Mouse (Mus musculus) forebrain, postnatal 0 days (tissue): ENCODE data around the gene Tnfrsf8. TPM values are rescaled to one million over a fixed set of nuclear protein-coding genes. Genes with fewer than 3 reads are reported as not detected.

ENCODE experiments used
- ATAC-seq: fragments of 200-750 bp; cut with Nextera tagmentation; 2 replicates; pipeline ENCODE4 v1.8.0; 2017; ENCODE audit warnings: mild to moderate bottlenecking, moderate library complexity
- DNase-seq: peaks from one replicate; pipeline ENCODE4 v3.0.0-alpha.2; 2015
- H3K27ac ChIP-seq: fragments of 300-500 bp; sonication (generic); 2 replicates; pipeline ENCODE4 v1.5.1; 2014; ENCODE audit warnings: low read depth, mild to moderate bottlenecking, antibody characterized with exemption, low read length, moderate library complexity, mixed read lengths
- H3K27me3 ChIP-seq: fragments of 300-500 bp; sonication (generic); 2 replicates; pipeline ENCODE4 v1.6.1; 2014; ENCODE audit warnings: mild to moderate bottlenecking, low read length, mixed read lengths; ENCODE audit not compliant: insufficient read depth
- H3K36me3 ChIP-seq: fragments of 300-500 bp; sonication (generic); 2 replicates; pipeline ENCODE4 v1.6.1; 2014; ENCODE audit warnings: mild to moderate bottlenecking, moderate library complexity; ENCODE audit not compliant: insufficient read depth
- H3K4me1 ChIP-seq: fragments of 300-500 bp; sonication (generic); 2 replicates; pipeline ENCODE4 v1.6.1; 2014; ENCODE audit warnings: antibody characterized with exemption; ENCODE audit not compliant: insufficient read depth
- H3K4me2 ChIP-seq: fragments of 300-500 bp; sonication (generic); 2 replicates; pipeline ENCODE4 v1.6.1; 2014; ENCODE audit warnings: low read depth, mild to moderate bottlenecking, moderate library complexity
- H3K4me3 ChIP-seq: fragments of 300-500 bp; sonication (generic); 2 replicates; pipeline ENCODE4 v1.5.1; 2014; ENCODE audit warnings: low read depth, low read length, mixed read lengths
- H3K9ac ChIP-seq: fragments of 300-500 bp; sonication (generic); 2 replicates; pipeline ENCODE4 v1.6.1; 2014; ENCODE audit warnings: mild to moderate bottlenecking
- H3K9me3 ChIP-seq: fragments of 300-500 bp; sonication (generic); 2 replicates; pipeline ENCODE4 v1.6.1; 2016; ENCODE audit warnings: low read length
- CTCF ChIP-seq: sonication (generic); IDR thresholded peaks from 2 replicates; pipeline ENCODE4 v1.5.1; 2016; ENCODE audit warnings: antibody characterized with exemption, control low read depth, low read depth
- WGBS: fragments of 180-500 bp; shearing (Covaris S2); extraction: QIAGEN DNeasy Blood & Tissue Kit; methylation state at CpG from one replicate; pipeline ENCODE4 v1.1.7; 2014; 5-methylcytosine and 5-hydroxymethylcytosine counted together
- polyA plus RNA-seq: library from polyadenylated mRNA; unstranded; fragments of >200 nt; fragmentation: Nextera tagmentation; extraction: Ambion mirVana; gene quantifications from 2 replicates; pipeline ENCODE4 v1.2.1, GENCODE M21; 2015
- total RNA-seq: library from RNA; depleted of rRNA; stranded (reverse); fragments of >200 nt; gene quantifications from 2 replicates; pipeline ENCODE4 v1.2.3, GENCODE M21; 2014

The Tnfrsf8 gene
- total and polyA plus RNA-seq, 2 experiments from 2014 or later, result 1.5 to 3.3 TPM

- Histone ChIP-seq H3K27me3 (no peaks in the 10 kb centered on the region), H3K36me3 (no peaks in the 10 kb centered on the region), H3K9ac (no peak overlapping the region), H3K9me3 (no peaks in the 10 kb centered on the region), H3K4me3 (no peak overlapping the region), H3K4me2 (no peak overlapping the region), H3K27ac (no peak overlapping the region), H3K4me1 (no peaks in the 10 kb centered on the region)
- ATAC-seq, result no peak
- 91% methylated on average over 5 of the region's 5 CpGs for WGBS
- DNase-seq, result no peak
- TF ChIP-seq CTCF, result no peak
Measured at GRCm38 (mm10) chr4:145231732-145232131, 83.2 kb downstream of the Tnfrsf8 start.

- ATAC-seq, result no peak
- H3K36me3 ChIP-seq, result no peaks in the 10 kb centered on the region
- no peak overlapping the region for H3K4me3 ChIP-seq
- WGBS, result 97% methylated on average over 2 of the region's 2 CpGs
- H3K4me1 ChIP-seq, result no peaks in the 10 kb centered on the region
- H3K9ac ChIP-seq, result no peak overlapping the region
- H3K9me3 ChIP-seq, result no peaks in the 10 kb centered on the region
- no peak overlapping the region for H3K27ac ChIP-seq
- TF ChIP-seq CTCF, result no peak
- no peaks in the 10 kb centered on the region for H3K27me3 ChIP-seq
- no peak for DNase-seq
- H3K4me2 ChIP-seq, result no peak overlapping the region
Measured at GRCm38 (mm10) chr4:145230647-145231046, 84.3 kb downstream of the Tnfrsf8 start.

GRCm38 (mm10) chr4:145229524-145230163, 85.3 kb downstream of the Tnfrsf8 start:
- TF ChIP-seq CTCF, result no peak
- H3K27ac ChIP-seq, result no peak overlapping the region
- no peak for DNase-seq
- H3K4me2 ChIP-seq, result no peak overlapping the region
- H3K36me3 ChIP-seq, result no peaks in the 10 kb centered on the region
- H3K9me3 ChIP-seq, result no peaks in the 10 kb centered on the region
- H3K4me1 ChIP-seq, result no peaks in the 10 kb centered on the region
- no peak overlapping the region for H3K9ac ChIP-seq
- no peak overlapping the region for H3K4me3 ChIP-seq
- H3K27me3 ChIP-seq, result no peaks in the 10 kb centered on the region
- no peak for ATAC-seq
- WGBS, result 90% methylated on average over 5 of the region's 5 CpGs

GRCm38 (mm10) chr4:145229051-145229450, 85.9 kb downstream of the Tnfrsf8 start:
- DNase-seq (no peak), ATAC-seq (no peak)
- no peak overlapping the region for H3K4me2 ChIP-seq
- no peaks in the 10 kb centered on the region for H3K27me3 ChIP-seq
- no peak for TF ChIP-seq CTCF
- no peaks in the 10 kb centered on the region for H3K4me1 ChIP-seq
- no peak overlapping the region for H3K9ac ChIP-seq
- H3K4me3 ChIP-seq, result no peak overlapping the region
- 92% methylated on average over 6 of the region's 6 CpGs for WGBS
- no peaks in the 10 kb centered on the region for H3K36me3 ChIP-seq
- no peak overlapping the region for H3K27ac ChIP-seq
- H3K9me3 ChIP-seq, result no peaks in the 10 kb centered on the region

GRCm38 (mm10) chr4:145224613-145225012, 90.4 kb downstream of the Tnfrsf8 start:
- no peak overlapping the region for H3K4me2 ChIP-seq
- H3K27ac ChIP-seq, result no peak overlapping the region
- DNase-seq (no peak), ATAC-seq (no peak)
- no peak overlapping the region for H3K9ac ChIP-seq
- no peak for TF ChIP-seq CTCF
- no peaks in the 10 kb centered on the region for H3K4me1 ChIP-seq
- no peak overlapping the region for H3K4me3 ChIP-seq
- H3K9me3 ChIP-seq, result no peaks in the 10 kb centered on the region
- no peaks in the 10 kb centered on the region for H3K36me3 ChIP-seq
- WGBS, result 95% methylated on average over 4 of the region's 4 CpGs
- no peaks in the 10 kb centered on the region for H3K27me3 ChIP-seq

GRCm38 (mm10) chr4:145222064-145222463, 92.9 kb downstream of the Tnfrsf8 start:
- TF ChIP-seq CTCF, result no peak
- DNase-seq (no peak), ATAC-seq (peak; percentile 34; the same call in 1 of the 2 replicates)
- Histone ChIP-seq H3K27me3 (no peaks in the 10 kb centered on the region), H3K36me3 (no peaks in the 10 kb centered on the region), H3K27ac (no peak overlapping the region), H3K9me3 (no peaks in the 10 kb centered on the region), H3K4me3 (no peak overlapping the region), H3K4me1 (no peaks in the 10 kb centered on the region), H3K4me2 (no peak overlapping the region), H3K9ac (no peak overlapping the region)
- 86% methylated on average over 8 of the region's 8 CpGs for WGBS

GRCm38 (mm10) chr4:145221379-145221778, 93.6 kb downstream of the Tnfrsf8 start:
- H3K27ac ChIP-seq, result no peak overlapping the region
- H3K4me2 ChIP-seq, result no peak overlapping the region
- ATAC-seq (no peak), DNase-seq (no peak)
- no peaks in the 10 kb centered on the region for H3K9me3 ChIP-seq
- 74% methylated on average over 2 of the region's 2 CpGs for WGBS
- no peak overlapping the region for H3K9ac ChIP-seq
- H3K36me3 ChIP-seq, result no peaks in the 10 kb centered on the region
- no peak for TF ChIP-seq CTCF
- no peaks in the 10 kb centered on the region for H3K27me3 ChIP-seq
- no peaks in the 10 kb centered on the region for H3K4me1 ChIP-seq
- no peak overlapping the region for H3K4me3 ChIP-seq
